8 mouse cellular contexts compared by ENCODE assay signal in the genomic region with DNA sequence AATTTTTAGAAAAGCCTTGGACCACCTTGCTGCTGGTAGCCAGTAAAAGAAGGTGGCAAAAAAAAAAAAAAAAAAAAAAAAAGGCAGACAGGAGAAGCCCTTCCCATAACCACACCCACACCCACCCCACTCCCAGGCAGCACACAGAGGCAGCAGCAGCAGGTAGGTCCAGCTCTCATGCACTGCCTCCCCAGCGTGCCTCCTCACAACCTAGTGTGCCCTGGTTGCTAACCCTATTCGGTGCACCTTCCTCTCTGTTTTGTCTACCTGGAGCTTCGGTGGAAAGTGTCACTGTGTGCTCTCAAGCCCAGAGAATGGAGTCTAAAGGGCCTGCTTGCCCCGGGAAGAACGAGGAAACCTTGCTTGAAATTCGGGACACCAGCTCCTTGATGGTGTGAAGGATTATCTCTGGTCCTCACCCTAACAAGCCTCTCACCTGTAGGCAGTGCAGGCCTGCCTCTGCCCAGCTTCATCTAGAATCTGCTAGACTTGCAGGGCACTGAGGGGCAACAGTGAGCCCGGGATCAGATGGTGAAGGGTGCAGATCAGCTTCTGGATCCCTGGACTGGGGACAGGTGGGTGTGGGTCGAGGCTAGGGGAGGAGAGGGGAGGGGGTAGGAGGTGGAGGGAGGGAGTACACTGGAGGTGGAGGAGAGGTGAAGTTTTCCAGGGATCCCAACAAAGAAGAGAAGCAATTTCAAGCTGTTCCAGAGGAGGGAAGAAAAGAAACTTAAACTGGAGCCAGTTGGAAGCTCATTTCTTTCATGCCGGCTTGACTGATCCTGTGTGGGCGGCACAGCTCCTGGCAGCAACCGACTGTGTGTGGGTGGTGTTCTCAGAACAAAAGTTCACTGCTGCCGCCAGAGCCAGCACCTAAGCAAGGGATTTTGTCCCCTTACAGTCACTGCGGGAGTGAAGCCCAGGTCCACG.
DNase-seq lines count a peak whose midpoint lies in the region; ATAC-seq lines count a peak whose summit lies in the region.

No protein-coding gene starts in this region.

- 0 out of 2 replicates have a peak, but pooled peaks cover 3% of the 10 kb centered on the region for H3K27me3 ChIP-seq in heart, embryonic 12.5 days (replicated peaks)

- no peaks in the 10 kb centered on the region for H3K9me3 ChIP-seq in heart, embryonic 12.5 days (replicated peaks)

- 49% methylated on average over 14 of the region's 14 CpGs for WGBS in heart, embryonic 12.5 days

- peak; percentile 58 for DNase-seq in adrenal gland, postnatal 10 days
- DNase-seq in adrenal gland, adult 8-10 months = no peak
- peak; percentile 56 for DNase-seq in urinary bladder, postnatal 14 days (ENCODE audit: low spot score)
- DNase-seq in urinary bladder, postnatal 25 days (ENCODE audit: low spot score) = no peak
- DNase-seq in left cerebral cortex, postnatal 14 days (ENCODE audit: low spot score in 2 of 2) = peak; percentile 82 to 95
- DNase-seq in right cerebral cortex, adult 2 months (ENCODE audit: low spot score in 2 of 2) = peak; percentile 81 to 85
- DNase-seq in embryo, embryonic 10 days (ENCODE audit: low spot score) = no peak

- no peak overlapping the region for H3K4me2 ChIP-seq in heart, embryonic 12.5 days

- H3K4me1 ChIP-seq in heart, embryonic 12.5 days (replicated peaks) = peaks cover 14% of the 10 kb centered on the region

- H3K4me3 ChIP-seq in heart, embryonic 12.5 days = no peak overlapping the region

- H3K36me3 ChIP-seq in heart, embryonic 12.5 days = no peaks in the 10 kb centered on the region

- intact Hi-C loops in left cerebral cortex, postnatal 14 days (cut with DNase I) = loop anchor here (10.0 kb wide), 1 partner anchor 115 kb away; no protein-coding TSS in a partner anchor

- H3K9ac ChIP-seq in heart, embryonic 12.5 days = 0 out of 2 replicates have a peak overlapping the region, but pooled peaks have one; percentile 2

- no peak overlapping the region for H3K27ac ChIP-seq in heart, embryonic 12.5 days (ENCODE audit: poor library complexity, severe bottlenecking)

- ATAC-seq in heart, embryonic 12.5 days (ENCODE audit: insufficient number of reproducible peaks, low FRiP score) = no peak

Comparison
In these comparisons a context has a peak if more than half of its experiments do, and no peak if none do; other contexts are left out.
1. DNase-seq: peak in adrenal gland, postnatal 10 days (single experiment), urinary bladder, postnatal 14 days (single experiment), left cerebral cortex, postnatal 14 days (2 of 2) and right cerebral cortex, adult 2 months (2 of 2); none in adrenal gland, adult 8-10 months (single experiment), urinary bladder, postnatal 25 days (single experiment) and embryo, embryonic 10 days (single experiment).